Mouse (Mus musculus): Measurements from ENCODE around the gene Gm10600.
"Not testable (repeated sequence)": the region's sequence is repeated elsewhere in the genome, so short reads cannot be mapped to it uniquely, and the experiment has no call there.

Gene Gm10600

GRCm38 (mm10) chr4:42240339-42240738 is at the start of gene Gm10600:
TSS of gene Gm10600 (plus strand) at chr4:42240639.
- DNase-seq: not testable (repeated sequence)

GRCm38 (mm10) chr4:42255467-42255866 is 15.0 kb downstream of the Gm10600 start, which contains the start of gene Ccl21b:
TSS of gene Ccl21b (plus strand) at chr4:42255767.
- DNase-seq: not testable (repeated sequence)
